Mouse (Mus musculus) mouse trophoblast stem cell (cell line): Measurements from ENCODE around the gene Naa38.
"Not testable (repeated sequence)": the region's sequence is repeated elsewhere in the genome, so short reads cannot be mapped to it uniquely, and the experiment has no call there.

Source experiments
- in situ Hi-C, 2 experiments: fragments of 300-500 bp; cut with MseI, MboI; formaldehyde crosslinking; loops; 2 replicates in 1 of 2; 3 replicates in 1 of 2; pipeline ENCODE4 v1.15.1; 2025

Gene Naa38

GRCm38 (mm10) chr11:69395235-69395633 is at the start of gene Naa38, which contains the start of gene Cyb5d1:
Gene Naa38 (plus strand): TSS chr11:69395487.
Gene Cyb5d1 (minus strand): TSS chr11:69395631.
- in situ Hi-C loops, result not testable (repeated sequence)

- in situ Hi-C loops, result no loop called here
These were observed 48.8 kb upstream of the Naa38 start for GRCm38 (mm10) chr11:69346441-69346840.

DNA sequence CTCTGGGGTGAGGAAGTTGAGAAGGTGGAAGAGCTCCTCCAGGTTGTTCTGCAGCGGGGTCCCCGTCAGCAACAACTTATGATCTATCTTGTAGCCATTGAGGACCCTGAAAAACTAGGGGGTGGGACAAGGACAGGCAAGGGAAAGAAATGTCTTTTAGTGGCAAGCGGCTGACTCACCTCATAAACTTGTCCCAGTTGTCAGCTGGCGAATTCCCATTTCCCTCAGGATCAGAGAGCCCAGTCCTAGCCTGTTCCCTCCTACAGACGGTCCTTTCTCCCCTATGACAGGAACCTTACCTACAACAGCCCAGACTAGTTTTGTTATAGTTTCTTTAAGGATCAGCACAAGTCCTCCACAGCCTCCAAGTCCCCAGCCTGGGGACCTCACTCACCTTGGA is 38.7 kb upstream of the Naa38 start:
- in situ Hi-C loops, result no loop called here

DNA sequence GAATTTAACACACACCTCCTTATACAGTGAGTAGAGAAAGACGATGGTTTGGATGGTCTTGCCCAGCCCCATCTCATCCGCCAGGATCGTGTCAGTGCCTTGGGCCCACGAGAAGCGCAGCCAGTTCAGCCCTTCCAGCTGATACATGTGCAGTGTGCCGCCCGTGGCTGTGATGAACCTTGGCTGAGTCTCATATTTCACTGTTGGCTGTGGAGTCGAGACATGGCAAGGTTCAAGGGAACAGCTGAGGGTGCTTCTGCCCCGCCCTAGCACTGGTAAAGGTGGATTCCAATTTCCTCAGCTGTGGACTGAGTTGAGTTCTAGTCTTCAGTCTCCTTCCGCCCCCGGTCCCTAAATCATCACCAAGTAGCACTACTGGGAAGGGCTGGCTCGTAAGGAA is 37.6 kb upstream of the Naa38 start:
- in situ Hi-C loops, result no loop called here

DNA sequence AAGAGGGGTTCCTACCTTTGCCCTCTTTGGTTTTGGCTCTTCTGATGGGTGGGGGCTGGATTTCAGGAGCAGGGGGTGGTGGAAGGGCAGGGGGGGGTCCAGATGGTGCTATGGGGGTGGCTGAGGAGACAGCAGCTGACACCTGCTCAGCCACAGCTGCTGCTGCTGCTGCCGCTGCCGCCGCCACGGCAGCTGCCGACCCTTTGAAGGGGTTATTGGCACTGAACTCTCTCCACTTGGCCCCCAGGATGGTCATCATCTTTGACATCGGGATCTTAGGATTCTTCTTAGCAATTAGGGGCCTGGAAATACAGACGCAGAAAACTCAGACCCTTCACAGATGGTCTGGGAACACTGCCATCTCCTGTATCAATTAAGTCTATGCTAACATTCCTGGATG is 33.3 kb upstream of the Naa38 start:
- in situ Hi-C loops, result no loop called here

DNA sequence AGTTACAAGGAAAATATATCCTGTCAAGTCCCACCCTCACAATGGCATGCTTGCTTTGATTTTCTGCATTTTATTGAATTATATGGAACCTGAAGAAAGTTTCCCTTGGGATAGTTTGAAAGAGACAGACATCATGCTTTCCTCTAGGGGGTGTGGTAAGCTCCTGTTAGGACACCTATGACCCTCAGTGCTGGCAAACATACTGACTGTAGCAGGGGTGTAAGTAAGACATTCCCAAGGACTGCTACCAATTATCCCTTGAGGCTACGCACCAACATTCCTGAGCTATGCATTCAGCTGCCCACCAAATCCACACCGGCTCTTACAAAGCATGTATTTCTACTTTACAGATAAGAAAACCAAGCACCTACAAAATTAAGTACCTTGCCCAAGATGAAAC is 32.8 kb upstream of the Naa38 start:
- in situ Hi-C loops, result no loop called here

GRCm38 (mm10) chr11:69364376-69364775 is 30.9 kb upstream of the Naa38 start:
- in situ Hi-C loops, result no loop called here

DNA sequence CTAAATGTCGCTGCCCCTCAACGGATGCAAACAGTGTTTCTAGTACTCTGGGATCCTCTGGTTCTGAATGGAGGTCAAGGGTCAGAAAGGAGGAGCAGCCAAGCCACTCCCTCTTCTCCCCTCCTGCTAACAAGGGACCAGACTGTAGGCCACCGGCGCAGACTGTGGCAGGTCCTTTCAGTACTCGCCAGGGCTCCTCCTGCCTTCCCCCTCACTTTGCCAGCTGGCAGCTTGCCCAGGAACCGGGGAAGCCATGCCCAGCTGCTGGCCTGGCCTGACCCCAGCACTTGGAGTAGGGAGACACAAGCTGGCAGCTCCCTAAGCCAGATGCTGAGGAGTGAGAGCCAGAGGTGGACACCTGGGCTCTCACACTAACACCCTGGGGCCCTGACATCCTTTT is 30.4 kb upstream of the Naa38 start:
- in situ Hi-C loops, result no loop called here

DNA sequence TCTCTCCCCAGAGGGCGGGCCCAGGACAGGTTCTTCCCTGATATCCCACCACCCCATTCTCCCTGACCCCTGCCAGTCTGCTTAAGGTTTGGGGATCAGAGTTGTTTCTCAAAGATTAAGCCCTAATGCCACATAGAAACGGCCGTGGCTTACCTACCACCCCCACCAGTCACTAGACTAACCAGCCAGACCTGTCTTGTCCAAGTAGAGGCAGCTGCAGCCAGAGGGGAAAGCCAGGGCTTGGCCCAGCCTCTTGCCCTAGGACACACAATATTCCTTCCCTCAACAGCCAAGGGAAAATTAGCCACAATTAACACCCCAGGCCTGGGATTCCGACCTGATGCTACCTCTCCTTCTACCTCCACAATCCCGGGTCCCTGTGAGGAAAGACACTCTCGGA is 29.6 kb upstream of the Naa38 start:
- in situ Hi-C loops, result no loop called here

DNA sequence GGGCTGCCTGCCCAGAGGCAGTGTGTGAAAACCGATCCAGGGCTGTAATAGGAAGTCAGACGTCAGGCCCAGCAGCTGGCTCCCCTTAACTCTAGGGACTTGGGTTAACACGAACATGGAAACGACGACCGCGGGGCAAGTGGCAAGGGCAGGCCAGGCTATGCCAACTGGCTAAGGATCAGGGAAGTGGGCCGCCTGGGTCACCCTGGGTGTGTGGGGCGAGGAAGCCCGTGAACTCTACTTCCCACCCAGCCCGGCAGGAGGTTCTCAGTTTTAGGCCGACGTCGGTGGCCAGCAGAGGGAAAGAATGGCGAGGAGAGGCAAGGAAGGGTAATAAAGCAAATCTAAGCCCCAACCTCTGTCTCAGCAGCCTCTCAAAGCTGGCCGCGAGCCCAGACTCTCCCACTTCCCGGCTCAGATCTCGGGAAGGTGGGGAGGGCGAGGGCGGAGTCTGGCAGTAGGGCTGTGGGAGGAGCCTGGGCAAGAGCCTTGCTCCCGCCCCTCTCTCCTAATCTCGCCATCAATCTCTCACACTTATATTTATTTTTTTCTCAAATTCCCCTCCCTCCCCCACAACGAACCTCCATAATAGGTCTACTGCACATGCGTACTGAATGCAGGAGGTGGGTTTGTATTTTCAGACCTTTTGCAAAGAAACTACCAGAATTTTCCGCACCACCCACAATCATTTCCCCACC is 29.0 kb upstream of the Naa38 start:
- in situ Hi-C loops, result no loop called here

GRCm38 (mm10) chr11:69366855-69367615 is 28.3 kb upstream of the Naa38 start:
- in situ Hi-C loops, result no loop called here

GRCm38 (mm10) chr11:69367616-69368355 is 27.5 kb upstream of the Naa38 start:
- in situ Hi-C loops, result no loop called here

GRCm38 (mm10) chr11:69368356-69369214 is 26.7 kb upstream of the Naa38 start:
- in situ Hi-C loops, result no loop called here

DNA sequence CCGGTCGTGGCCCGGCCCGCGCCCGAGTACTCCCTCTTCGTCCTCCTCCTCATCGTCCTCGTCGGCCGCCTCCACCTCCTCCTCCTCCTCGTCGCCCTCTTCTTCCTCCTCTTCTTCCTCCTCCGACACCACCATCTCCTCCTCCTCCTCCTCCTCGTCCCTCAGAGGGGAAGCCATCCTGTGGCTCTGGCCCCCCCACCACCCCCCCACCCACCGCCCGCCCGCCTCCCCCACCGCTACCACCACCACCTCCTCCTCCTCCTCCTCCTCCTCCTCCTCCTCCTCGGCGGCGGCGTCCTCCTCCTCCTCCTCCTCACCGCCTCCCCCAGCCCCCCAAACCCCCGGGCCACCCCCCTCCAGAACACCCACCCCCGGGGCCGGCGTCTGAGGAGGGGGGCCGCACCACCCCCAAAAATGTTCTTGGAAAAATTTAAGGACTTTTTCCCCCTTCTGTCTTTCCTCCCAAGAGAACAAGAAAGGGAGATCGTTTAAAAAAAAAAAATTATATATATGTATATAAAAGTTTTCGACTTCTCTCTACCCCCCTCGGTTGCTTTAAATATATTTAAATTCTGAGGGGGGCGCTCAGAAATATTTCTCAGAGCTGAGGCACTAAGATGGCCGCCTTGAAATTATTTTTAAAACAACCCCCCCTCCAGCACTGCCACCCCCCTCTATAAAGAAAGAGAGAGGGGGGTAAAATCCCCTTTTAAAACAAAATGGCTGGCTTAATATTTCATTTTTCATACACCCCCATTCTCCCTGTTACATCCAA is 25.9 kb upstream of the Naa38 start, which contains the start of gene Chd3:
Gene Chd3, minus strand, starts transcription at position 192 of the 775 bp plus-strand sequence.
- in situ Hi-C loops, result no loop called here

GRCm38 (mm10) chr11:69369990-69370816 is 25.1 kb upstream of the Naa38 start:
- in situ Hi-C loops, result no loop called here

- in situ Hi-C loops, result no loop called here
These were observed 24.5 kb upstream of the Naa38 start for GRCm38 (mm10) chr11:69370817-69371215.

- in situ Hi-C loops, result no loop called here
These were observed 23.7 kb upstream of the Naa38 start for GRCm38 (mm10) chr11:69371601-69372000.

DNA sequence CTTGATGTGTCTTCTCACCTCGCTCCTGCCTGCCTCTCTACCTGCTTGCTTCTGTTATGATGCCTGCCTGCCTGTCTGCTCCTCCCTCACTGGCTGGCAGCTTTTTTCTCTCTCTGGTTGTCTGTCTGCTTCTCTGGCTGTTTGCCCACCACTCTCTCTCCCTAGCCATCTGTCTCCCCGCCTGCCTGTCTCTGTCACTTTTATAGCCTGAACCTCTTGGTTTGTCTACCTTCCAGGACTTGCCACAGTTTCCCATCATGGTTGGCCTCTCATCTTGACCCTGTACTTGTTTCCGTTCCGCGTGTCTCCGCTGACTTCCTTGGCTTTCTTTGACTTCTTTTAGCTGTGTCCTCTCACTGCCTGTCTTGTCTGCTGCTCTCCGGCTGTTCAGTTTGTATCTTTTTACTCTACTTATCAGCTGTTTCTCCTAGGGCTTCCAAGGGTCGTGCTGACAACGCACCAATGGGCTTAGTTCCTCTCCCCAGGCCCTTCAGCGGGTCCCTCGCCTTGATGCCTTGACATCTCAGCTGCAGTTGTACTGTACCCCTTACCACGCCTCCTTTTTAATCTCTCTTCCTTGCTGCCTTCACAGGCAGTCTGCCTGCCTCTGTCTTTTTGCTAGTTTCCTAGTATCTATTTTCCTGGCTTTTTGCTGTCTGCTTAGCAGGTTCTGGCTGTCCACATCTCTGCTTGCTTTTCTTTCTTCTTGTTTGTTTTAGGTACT is 23.1 kb upstream of the Naa38 start:
- in situ Hi-C loops, result no loop called here

- in situ Hi-C loops, result no loop called here
These were observed 22.5 kb upstream of the Naa38 start for GRCm38 (mm10) chr11:69372780-69373170.
